Mouse (Mus musculus) frontal cortex, postnatal 14 days (tissue): Measurements from ENCODE around the gene Dll4.

ENCODE experiments used
- DNase-seq, 2 experiments: peaks; one replicate each; pipeline ENCODE4 v3.0.0; 2022; ENCODE audit warnings: low spot score in 2 of 2

Dll4 gene

DNA sequence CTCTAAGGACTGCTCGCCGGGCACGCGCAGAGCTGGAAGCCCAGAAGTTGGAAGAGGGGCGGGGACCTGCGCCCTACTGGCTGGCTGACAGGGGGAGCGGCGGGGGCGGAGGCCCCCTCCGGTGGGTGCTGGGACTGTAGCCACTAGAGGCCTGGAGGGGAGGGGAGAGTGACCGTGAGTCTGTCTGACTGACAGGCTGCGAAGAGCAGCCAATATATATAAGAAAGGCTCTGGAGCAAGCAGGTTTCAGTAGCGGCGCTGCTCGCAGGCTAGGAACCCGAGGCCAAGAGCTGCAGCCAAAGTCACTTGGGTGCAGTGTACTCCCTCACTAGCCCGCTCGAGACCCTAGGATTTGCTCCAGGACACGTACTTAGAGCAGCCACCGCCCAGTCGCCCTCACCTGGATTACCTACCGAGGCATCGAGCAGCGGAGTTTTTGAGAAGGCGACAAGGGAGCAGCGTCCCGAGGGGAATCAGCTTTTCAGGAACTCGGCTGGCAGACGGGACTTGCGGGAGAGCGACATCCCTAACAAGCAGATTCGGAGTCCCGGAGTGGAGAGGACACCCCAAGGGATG, at the start of gene Dll4:
TSS of gene Dll4 (plus strand) at position 217 of the 576 bp plus-strand sequence.
- no peak for DNase-seq

DNA sequence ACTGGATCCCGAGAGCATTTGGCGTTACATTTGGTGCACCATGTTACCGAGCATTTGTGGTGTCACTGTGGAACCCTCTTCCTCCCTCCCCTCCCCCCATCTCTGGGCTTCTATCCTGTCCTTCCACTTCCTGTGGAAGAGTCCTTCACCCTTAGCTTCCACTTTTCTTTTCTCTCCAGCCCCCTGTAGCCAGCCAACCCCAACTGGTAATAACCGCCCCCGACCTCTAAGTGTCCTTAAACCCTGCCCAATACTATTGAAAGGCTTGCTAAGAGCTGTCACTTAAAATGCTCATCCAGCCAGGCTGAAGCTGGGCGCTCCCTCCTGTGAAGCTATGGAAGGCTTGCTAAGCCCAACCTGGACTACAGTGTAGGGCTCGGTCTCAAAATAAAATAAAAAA, 48.7 kb upstream of the Dll4 start:
- no peak for DNase-seq

DNA sequence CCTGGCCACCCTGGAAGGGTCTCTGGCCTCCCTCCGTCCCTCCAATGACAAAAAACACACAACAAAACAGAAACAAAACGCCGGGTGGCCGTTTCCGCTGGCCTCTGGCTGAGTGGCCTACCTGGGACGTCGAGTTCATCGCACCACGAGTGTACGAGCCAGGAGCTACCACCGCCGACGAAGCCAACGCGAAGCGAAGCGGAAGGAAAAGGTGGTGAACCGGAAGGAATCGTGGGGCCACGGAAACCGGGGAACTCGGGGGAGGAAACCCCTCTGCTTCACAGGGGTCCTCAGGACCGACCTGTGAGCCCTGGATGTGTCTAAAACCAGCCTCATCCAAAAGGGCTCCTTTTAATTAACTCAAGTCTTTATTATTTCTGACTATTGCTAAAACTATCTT, 47.8 kb upstream of the Dll4 start:
- no peak for DNase-seq

DNA sequence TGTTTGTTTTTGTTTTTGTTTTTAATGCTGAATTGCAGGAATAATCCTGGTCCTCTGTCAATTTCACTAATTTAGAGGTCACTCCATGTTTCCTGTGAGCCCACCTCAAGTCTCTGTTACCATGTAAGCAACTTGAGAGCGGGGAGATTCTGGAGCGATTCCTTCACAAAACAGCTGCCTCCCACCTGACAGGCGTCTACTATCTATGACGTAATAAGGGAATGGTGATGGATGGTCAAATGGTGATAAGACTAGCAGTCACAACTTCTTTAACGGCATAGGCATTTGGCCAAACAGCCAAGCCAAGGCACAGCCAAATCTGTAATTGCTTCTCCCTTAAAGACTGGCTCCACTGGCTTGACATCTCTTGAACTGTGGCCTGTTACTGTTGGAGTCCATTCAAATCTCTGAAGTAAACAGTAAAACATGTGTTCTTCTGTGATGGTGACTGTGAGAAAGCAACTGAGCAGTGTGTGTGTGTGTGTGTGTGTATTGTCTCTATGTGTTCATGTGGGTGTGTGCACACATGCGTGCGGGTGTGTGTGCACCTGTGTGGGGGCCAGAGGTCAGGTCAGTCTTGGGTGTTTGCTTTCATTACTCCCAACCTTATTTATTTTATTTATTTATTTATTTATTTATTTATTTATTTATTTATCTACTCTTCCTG, 43.6 kb upstream of the Dll4 start:
- DNase-seq: no peak

DNA sequence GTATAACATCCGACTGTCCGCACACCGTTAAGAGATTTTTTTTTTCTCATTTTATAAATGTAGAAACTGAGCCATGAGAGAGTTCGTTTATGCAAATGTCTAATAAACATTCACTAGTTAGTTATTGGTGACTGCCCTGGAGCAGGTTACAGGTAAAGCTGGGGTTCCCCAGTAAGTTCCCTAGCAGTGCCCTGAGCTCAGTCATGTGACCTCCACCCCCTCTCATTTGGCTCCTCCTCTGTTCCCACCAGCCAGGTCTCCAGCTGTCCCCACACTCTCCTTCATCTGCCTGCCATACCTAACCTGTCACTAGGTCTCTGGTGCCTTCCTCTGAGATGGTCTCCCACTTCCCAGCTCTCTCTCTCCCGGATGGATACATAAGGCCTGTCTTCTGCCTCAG, 38.2 kb upstream of the Dll4 start:
- no peak for DNase-seq

DNA sequence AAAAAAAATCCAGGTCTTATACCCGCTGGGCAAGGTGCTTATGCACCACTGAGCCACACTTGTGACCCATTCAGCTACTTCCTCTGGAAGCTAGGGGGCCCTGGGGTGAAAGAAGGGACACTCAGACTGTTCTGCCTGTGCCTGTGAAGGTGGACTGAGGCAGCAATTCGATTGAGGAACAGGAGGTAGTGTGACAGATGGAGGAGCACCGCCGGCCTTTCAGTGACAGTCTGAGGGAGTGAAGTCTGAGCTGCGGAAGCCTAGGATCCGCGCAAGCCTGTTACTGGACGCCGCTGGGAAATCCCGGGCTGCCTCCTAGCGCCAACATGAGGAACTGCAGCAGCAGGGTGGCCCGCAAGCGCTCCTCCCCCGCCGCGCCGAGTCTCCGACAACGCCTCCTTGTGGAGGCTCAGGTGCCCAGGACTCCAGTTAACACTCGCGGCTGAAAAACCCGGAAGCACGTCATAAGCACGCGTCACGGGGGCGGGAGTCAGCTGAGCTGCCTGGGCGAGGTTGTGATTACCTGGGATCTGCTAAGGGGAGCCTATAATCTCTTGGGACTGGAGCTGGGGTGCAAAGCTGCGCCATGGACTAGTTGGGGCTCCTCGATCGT, 37.2 kb upstream of the Dll4 start, which contains the start of gene Vps18:
TSS of gene Vps18 (plus strand) at position 471 of the 613 bp plus-strand sequence.
- DNase-seq: peak; percentile 94 to 97

DNA sequence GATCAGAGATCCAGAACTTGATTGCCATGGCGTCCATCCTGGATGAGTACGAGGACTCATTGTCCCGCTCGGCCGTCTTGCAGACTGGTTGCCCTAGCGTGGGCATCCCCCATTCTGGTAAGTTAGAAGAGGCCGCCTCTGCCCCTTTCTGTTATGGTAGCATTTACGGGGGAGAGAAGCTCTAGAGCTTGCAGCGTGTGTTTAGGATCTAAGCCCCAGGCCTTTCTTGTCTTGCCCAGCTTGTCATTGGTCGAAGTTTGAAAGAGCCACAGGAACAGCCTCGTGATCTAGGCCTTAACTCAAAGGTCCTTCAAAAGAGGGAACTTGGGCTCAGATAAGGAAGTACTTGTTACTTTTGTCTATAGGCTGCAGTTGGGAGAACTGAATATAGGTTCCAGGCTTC, 36.6 kb upstream of the Dll4 start:
- no peak for DNase-seq

DNA sequence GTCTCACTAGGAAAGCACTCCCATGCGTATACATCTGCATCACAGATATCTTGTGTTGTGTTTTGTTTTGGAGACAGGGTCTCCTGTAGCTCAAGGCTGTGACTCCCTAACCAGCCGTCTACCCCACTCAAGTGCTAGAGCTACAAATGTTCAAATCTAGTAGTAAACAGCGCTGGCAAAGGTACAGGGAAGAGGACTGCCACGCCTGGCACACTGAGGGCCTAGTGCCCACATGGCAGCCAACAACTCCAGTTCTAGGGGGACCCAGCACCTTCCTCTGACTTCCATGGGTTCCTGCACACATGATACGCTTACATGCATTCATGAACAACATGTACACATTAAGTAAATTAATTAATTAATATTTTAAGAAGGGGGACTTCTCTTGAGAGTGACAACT, 33.3 kb upstream of the Dll4 start:
- no peak for DNase-seq

DNA sequence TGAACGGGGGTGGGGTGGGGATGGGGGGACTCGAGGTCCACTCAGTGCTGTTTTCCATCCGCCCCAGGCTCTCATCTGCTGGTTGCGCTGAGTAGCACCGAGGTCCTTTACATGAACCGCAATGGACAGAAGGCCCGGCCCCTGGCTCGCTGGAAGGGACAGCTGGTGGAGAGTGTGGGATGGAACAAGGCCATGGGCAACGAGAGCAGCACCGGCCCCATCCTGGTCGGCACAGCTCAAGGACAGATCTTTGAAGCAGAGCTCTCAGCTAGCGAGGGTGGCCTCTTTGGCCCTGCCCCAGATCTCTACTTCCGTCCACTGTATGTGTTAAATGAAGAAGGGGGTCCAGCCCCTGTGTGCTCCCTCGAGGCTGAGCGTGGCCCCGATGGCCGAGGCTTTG, 32.7 kb upstream of the Dll4 start:
- DNase-seq: no peak

DNA sequence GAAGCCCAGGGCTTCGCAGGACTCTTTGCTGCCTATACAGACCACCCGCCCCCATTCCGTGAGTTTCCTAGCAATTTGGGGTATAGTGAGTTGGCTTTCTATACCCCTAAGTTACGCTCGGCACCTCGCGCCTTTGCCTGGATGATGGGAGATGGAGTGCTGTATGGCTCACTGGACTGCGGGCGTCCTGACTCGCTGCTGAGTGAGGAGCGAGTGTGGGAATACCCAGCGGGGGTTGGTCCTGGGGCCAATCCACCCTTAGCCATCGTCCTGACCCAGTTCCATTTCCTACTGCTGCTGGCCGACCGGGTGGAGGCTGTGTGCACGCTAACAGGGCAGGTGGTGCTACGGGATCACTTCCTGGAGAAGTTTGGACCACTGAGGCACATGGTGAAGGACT, 32.3 kb upstream of the Dll4 start:
- DNase-seq: no peak

DNA sequence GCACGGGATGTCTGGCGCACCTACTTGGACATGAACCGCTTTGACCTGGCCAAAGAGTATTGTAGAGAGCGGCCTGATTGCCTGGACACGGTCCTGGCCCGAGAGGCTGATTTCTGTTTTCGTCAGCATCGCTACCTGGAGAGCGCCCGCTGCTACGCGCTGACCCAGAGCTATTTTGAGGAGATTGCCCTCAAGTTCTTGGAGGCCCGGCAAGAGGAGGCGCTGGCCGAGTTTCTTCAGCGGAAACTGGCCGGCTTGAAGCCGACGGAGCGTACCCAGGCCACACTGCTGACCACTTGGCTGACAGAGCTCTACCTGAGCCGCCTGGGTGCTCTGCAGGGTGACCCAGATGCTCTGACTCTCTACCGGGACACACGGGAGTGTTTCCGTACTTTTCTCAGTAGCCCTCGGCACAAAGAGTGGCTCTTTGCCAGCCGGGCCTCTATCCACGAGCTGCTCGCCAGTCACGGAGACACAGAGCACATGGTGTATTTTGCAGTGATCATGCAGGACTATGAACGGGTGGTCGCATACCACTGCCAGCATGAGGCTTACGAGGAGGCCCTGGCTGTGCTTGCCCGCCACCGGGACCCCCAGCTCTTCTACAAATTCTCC, 31.7 kb upstream of the Dll4 start:
- DNase-seq: no peak

DNA sequence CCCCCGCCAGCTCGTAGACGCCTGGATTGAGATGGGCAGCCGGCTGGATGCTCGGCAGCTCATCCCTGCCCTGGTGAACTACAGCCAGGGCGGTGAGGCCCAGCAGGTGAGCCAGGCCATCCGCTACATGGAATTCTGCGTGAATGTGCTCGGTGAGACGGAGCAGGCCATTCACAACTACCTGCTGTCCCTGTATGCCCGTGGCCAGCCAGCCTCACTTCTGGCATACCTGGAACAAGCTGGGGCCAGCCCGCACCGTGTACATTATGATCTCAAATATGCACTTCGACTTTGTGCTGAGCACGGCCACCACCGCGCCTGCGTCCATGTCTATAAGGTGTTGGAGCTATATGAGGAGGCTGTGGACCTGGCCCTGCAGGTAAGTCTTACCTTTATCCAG, 31.2 kb upstream of the Dll4 start:
- DNase-seq: no peak

DNA sequence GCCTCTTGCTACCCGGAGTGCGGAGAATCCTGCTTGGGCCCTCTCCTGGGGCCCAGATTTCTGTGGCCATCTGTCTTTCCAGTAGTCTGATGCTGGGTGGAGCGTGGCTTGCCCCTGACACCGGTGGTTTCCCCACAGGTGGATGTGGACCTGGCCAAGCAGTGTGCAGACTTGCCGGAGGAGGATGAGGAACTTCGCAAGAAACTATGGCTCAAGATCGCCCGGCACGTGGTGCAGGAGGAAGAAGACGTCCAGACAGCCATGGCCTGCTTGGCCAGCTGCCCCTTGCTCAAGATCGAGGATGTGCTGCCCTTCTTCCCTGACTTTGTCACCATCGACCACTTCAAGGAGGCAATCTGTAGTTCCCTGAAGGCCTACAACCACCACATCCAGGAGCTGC, 28.8 kb upstream of the Dll4 start:
- DNase-seq: no peak

DNA sequence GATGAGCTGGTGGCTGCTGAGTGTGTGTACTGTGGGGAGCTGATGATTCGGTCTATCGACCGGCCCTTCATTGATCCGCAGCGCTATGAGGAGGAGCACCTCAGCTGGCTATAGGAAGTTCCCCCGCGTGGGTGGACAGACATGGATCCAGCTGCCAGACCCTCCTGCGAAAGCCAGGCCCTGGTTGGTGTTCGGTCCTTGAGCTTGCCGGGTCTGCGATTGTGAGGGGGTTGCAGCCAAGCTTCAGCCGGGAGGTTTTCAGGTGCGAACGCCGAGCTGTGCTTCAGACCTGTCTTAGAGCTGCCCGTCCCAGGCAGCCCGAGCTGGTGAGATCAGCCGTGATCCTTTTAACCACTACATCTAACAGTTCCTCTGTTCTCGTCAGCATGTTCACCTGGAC, 28.1 kb upstream of the Dll4 start:
- DNase-seq: no peak

DNA sequence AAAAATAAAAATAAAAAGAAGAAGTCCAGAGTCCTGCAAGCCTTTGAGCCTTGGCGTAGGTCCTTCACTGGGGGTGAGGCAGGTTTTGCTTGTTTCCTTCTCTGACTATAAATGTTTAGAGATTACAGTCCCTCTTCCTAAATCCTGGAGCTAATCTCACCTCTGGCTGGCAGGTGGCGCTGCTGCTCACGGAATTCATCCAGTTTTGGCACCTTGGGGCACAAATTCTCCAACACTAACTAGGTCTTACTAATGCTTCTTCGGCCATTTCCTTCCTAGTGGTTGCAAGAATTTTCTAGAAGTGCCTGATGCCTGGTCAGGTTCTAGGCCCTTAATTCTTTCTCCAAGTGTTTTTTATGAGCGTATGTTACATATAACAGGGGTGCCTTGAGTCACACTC, 27.3 kb upstream of the Dll4 start:
- DNase-seq: peak in 1 of 2 experiments; percentile 55

DNA sequence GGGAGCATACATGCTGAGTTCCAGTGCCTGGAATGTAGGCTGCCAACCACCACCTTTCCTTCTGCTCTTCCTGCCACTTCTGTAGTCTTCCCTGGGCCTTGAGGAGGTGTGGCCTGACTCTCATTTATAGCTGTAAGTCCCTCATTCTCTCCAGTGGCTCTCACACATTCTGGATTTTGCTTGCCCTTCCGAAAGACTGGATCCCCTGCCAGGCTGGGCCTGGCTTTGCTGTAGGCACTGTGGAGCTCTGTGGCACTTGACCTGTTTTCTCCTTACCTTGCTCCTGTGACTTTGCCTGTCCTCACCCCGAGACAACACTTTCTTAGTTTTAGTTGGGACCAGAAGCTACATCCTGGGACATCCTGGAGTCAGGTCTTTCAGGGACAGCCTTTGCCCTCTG, 26.7 kb upstream of the Dll4 start:
- no peak for DNase-seq

DNA sequence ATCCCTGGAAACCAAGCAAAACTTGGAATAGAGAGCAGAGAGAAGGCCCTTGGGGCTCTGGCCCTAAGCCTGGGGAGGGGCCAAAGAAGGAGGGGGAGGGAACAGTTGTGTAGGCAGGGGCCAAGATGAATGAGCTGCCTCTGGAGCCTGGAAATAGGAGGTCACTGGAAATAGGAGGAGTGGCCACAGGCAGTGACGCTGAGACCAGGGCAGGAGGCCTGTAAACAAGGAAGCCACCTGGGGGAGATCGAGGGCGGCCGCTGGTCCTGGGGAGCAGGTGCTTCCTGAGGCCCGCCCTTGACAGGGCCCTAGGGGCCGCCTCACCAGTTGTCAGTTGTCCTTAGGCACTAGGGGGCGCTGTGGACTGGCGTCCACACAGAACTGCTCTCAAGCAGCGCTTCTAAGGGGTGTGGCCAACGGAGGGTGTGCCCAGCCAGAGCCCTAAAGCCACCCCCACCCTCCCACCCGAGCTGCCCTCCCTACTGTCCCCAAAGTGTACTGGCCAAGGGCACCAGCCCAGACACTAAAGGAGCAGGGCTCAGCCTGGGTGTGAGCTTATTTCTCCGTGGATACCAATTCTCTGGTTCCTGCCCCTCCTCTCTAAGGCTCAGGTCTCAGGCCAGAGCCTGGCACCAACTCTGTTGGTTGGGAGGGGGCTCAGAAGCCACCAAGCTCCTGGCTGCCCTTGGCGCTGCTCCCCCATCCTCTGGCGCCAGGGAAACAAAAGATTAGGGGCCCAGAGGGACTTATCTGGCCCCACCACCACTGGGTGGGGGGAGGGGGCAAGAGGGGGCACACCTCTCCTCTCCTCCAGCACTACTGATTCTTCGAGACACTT, 25.4 kb upstream of the Dll4 start:
- no peak for DNase-seq

DNA sequence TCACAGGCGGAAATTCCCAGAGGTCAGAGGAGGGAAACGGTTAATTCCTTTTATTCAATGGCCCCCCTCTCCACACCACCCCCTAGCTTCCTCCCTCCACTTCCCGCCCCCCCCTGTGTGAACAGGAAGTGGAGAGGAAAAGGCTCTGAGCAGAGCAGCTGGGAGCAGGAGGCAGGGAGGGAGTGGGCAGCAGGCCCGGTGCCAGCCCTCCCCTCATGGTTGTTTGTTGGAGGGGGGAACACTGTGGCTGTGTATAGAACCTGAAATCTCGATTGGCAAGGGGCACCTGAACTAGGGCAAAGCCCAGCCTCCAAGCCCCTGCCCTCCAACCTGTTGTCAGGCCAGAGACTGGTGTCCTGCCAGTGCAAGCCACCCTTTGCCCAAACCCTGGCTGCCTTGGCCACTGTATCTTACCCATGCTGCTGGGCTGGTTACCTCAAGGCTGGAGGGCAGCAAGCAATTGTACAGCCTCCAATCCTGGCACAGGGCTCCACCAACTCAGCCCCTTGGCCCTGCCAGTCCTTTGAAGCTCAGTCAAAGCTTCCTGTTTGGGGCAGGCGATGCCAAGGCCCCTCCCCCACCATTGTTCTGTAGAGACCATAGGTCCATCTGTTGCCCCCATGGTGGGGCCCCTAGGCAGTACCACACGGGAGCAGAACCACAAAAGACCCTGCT, 24.6 kb upstream of the Dll4 start:
- no peak for DNase-seq

DNA sequence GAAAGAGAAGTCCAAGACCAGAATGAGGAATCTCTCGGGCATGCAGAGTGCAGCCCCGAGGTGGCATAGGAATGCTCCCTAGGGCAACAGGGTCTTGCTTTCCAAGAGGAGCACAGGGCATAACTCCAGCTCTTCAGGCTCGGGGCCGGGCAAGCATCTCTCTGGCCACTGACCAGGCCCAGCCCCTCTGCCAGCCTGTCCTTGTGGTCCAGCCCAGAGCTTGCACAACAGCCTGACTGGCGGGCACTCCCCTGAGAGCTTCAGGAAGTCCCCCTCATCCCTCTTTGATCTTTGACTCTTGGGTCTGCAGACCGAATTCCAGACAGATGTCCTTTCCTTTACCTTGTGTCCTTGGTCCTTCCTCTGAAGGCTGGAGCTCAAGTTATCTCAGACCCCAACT, 22.7 kb upstream of the Dll4 start:
- no peak for DNase-seq

DNA sequence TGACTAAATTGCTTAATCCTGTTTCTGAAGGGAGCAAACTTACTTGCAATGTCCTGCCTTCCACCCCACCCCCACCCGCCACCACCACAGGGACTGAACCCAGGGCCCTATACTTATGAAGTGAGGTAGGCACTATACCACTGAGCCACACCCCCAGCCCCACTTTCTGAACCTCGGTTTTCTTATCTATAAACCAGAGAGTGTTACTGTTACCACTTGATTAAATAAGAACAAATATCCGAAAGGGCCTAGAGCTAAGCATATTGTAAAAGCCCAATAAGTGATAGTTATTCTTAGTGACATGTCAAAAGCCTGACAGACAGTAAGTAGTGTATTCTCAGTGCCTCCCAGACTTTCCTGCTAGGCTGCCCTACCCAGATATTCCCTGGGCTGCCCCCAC, 21.2 kb upstream of the Dll4 start:
- no peak for DNase-seq

DNA sequence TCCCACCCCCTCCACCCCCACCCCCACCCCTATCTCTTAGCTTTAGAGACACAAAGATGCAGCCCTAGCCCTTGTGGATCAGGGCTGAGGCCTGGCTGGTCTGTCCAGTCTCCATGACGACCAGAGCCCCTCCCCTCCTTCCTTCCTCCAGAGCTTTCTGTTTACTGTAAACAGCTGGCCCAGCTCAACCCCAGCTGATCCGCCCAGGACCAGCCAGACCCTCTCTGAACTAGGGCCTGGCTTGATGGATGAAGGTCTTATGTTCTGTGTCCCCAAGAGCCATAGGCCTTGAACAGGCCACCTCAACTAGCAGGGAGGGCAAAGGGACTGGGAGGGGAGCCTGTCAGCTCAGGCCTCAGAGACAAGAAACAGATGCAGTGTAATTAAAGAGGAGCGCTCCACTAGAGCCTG, 20.8 kb upstream of the Dll4 start:
- DNase-seq: no peak

DNA sequence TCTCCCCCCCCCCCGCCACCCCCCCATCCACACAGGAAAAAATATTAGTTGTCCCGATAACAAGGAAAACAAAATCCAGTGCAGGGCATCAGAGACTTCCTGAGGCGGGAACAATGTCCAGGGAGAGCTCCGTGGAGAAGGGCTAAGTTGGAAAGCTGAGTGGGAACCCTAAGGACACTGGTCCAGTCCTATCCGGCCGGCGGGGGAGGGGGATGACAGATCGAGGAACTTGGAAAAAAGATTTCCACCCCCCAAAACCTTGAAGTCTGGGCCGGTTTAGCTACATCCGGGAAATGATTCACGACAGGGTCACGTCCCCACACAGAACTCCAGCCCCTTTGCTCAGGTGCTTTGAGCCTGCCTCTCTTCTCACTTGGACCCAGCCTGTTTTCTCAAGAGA, 14.0 kb upstream of the Dll4 start:
- DNase-seq: no peak
